Mouse (Mus musculus) megakaryocyte progenitor cell, adult 5-6 weeks (primary cell): ENCODE measurements at regions not wholly inside any gene's neighbourhood (a gene's known extent, or its start where the extent isn't known, plus 50 kb on each side); places are given as distances from the start of the nearest gene placed in this dataset.

Experiments used
- ATAC-seq: replicated peaks from 2 replicates; pipeline ENCODE4 v1.8.0; 2016; ENCODE audit warnings: mild to moderate bottlenecking, moderate TSS enrichment, inconsistent platforms; ENCODE audit not compliant: poor library complexity

DNA sequence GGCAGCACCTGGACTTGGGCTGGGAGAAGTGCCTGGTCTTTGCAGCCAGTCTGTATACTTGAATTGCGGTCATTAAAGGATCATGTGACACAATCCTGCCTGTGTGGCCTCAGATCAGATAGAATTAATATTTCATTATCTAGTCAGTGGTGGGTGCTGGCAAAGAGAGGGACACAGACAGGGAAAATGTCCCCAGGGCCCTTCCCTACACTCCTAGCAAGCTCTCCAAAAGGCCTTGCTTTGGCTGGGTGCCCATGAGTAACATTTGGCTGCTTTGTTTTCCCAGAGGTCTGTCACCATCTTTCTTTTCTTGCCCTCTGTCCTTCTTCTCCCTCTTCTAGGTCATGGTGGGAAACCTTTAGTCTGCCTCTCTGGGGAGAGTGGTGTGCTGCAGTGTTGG is 260.3 kb downstream of the Bcl11a start:
- ATAC-seq, result no peak

DNA sequence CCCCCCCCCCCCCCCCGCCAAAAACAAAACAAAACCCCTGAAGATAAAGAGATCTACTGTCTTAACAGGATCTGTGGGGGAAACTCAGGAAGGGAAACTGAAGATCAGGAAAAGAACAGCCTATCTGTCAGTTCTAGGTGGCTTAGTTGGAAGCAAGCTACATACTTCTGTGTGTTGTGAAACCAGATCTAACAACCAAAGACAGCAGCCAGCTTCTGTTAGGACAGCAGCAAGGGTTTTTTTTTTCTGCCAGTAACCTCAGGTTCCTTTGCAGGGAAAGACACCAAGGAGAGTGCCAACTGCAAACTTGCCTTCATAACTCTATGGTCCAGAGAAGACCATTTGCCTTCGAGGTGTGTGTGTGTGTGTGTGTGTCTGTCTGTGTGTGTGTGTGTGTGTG is 261.2 kb downstream of the Bcl11a start:
- ATAC-seq, result peak; percentile 56

DNA sequence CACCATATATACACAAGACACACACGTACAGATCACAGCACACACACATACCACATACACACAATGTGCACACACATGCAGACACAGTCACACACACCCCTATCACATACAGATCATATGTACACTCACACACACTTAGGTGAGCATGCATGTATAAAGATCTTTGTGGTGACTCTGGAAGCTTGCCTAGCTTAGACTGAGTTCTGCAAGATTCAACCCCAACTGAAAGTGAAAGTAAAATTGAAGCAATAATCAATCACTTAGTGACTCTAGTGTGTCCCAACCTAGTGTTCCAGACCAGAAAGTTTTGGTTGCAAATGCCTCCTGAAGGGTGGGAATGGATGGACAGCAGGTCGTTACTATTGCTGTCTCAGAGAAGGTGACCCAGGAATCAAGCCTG is 262.8 kb downstream of the Bcl11a start:
- peak; percentile 52 for ATAC-seq

DNA sequence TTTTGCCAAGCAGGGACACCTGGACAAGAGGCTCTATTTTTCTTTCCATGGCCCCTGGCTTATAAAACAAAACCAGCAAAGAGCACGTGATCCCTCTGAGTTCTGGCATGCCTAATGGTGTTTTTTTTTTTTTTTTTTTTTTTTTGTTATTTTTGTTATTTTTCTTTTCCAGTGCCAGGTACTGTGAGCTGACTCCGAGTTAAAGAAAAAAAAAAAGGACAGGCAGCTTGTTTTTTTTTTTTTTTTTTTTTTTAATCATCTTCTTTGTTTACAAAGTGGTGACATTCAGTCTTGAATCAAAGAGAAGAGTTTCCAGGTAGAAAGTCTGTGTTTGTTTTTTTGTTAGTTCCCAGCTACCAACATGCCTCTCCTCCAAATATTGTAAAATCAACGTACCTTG is 263.8 kb downstream of the Bcl11a start:
- no peak for ATAC-seq

DNA sequence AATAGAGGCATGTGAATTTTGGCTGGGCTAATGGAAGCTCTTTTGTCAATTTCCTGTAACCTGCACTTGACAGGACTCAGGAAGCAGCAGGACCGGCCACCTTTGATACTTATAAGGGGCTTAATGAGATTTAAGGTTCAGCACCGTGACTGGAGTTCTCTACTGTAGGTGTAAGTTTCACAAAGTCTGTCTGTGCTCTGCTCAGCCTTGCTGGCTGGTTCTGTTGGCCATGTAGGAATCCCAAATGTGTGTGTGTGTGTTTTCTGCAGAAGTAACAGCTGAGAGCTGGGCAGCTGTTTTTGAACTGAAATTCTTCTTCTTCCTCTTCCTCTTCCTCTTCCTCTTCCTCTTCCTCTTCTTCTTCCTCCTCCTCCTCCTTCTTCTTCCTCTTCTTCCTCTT is 264.3 kb downstream of the Bcl11a start:
- no peak for ATAC-seq

DNA sequence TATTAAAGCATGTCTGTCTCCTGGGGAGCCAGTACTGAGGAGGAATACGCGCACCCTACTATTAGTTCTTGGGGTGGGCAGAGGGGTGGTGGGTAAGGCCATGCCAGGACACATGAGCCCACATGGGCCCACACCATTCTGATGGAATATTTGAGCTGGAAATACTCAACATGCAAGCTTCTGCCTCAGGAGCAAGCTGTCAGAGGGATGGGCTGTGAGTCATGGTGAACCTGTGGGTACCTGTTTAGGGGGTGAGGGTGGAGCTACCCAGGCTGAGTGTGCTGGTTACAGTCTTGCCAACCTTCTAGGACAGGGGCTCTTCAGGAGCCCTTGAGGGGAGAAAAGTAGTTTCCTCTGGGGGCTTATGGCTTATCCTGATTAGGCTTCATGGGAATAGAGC is 264.9 kb downstream of the Bcl11a start:
- no peak for ATAC-seq

DNA sequence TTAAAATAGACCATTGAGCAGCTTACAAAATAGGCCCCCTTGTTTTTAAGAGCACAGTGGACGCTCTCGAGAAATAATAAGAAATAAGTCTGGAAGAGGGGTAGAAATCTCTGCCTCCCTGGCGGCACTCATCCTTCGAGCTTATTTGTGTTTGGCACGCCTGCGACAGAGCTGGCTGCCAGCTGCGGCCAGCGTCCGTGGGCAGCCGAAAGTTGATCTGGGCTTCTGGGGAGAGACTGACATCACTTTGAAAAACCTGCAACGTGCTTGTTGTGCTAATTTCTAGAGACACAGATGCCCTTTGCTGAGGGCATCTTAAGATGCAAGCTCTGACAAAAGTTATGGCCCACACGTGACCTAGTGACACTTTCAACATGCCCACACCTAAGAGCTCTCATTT is 269.4 kb downstream of the Bcl11a start:
- no peak for ATAC-seq

DNA sequence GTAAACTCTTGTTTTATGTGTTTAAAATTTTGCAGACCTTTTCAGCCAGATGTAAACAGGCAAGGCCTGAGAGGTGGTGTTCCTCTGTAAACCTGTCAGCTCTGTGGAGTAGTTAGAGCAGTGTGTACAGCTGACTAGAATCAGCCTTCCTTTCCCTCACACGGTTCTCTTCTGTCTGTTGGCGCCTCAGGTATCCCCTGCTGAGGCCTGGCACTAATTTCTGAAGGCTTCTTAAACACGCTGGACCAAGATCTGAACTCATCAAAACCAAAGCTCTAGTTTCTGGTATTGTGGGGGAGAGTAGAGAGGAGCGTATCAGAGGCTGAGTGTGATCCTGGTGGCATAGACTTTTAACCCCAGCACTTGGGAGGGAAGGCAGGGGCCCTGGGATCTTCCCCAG is 270.9 kb downstream of the Bcl11a start:
- ATAC-seq, result no peak

DNA sequence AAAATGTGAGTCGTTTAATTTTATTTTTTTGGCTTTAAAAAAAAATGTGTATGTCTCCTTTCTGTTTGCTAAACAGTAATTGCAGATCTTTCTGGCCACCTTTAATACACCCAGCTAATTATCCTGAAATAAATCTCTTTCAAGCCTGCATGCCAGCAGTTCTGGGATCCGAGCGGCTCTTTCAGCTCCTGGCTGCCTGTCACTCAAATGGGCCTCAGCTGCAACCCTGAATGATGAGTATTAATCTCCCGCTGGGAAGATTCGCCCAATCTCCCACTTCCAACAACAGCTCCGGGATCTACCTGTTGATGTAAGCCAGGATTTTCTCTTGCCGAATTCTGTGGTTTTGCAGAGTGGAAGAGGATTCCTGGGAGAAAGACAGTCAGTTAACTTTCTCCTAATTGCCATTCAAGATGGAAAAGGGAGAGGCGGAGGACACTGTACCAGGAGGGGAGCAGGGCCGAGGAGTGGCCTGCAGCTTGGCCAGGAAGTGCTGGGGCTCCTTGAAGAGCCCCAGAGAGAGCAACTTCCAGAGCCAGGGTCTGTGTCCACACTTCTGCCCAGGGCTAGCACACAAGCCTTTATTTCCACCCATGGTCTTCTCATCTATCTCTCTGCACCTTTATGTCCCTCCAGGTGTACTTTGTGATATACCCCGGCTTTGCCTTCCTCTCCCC is 272.2 kb downstream of the Bcl11a start:
- ATAC-seq, result no peak

DNA sequence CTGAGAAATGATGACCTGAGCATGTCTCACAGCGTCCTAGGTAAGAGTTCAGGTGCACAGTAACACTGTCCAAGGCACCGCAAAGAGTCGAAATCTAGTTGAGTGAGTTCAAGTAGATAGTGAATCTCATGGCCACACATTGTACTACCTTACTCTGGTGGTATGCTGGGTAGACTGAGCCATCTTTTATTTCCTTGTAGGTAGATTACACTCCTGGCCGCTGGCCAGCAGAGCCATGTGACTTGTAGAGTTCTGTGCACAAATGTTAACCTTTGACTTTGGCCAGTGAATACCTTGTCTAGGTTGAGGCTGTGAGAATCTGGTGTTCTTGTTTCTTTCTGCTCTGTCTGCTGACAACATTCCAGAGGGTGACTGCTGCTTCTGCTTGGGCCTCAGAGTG is 273.0 kb downstream of the Bcl11a start:
- ATAC-seq, result no peak

DNA sequence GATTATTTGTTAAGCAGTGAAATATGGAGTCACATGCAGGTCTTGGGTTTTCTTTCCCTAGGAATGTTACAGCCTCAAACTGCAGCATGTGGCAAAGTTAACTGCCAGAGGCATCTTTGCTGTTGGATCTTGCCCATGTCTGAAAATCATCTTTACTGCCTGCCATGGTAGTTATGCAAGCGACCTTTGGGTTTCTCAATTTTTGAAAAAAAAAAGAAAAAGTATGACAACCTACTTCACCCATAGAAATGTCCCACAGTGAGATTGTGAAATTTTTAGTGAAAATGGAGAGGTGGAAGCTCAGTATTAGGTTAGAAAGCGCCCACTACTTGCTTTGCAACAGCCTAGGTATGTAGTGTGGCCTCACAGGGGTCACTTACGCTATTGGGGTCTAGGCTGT is 274.2 kb downstream of the Bcl11a start:
- peak; percentile 79 for ATAC-seq

DNA sequence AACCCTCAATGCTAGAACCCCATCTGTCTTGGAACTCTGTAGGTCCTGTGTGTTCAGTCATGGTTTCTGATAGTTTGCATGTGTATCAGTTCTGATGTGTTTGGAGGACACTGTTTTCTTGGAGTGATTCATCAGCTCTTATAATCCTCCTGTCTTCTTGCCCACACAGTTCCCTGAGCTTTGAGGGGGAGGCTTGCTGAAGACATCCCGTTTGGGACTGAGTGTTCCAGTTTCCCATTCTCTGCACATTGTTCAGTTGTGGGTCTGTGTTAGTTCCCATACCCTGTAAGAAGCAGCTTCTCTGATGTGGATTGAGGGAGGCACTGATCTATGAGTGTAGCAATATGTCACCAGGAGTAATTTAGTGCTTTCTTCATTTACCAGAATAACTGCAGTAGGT is 275.2 kb downstream of the Bcl11a start:
- no peak for ATAC-seq

DNA sequence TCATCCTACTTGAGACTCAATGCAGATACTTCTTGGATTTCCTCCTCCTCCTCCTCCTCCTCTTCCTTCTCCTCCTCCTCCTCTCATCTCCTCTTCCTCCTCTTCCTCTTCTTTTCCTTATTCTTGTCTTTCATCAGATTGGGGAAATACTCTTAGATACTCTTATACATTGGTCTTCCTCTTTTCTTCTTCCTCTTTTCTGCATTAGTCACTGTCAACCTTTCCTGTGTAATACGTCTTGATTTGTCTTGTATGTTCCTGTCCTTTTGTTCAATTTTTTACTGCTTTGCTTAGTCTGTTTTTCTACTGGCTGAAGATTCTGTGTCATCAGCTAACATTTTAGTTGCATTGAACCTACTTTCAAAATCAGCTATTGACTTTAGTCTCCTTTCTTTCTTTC is 279.5 kb downstream of the Bcl11a start:
- ATAC-seq, result peak; percentile 89

DNA sequence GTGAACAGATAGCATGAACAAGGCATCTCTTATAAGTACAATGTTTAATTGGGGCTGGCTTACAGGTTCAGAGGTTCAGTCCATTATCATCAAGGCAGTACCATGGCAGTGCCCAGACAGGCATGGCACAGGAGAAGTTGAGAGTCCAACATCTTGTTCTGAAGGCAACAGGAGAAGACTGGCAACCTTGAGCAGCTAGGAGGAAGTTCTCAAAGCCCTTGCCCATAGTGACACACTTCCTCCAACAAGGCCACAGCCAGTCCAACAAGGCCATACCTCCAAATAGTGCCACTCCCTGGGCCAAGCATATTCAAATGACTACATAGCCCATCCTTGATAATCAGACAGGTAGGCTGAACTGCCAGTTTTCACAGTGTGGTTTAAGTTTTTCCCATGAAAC is 281.2 kb downstream of the Bcl11a start:
- peak; percentile 48 for ATAC-seq

DNA sequence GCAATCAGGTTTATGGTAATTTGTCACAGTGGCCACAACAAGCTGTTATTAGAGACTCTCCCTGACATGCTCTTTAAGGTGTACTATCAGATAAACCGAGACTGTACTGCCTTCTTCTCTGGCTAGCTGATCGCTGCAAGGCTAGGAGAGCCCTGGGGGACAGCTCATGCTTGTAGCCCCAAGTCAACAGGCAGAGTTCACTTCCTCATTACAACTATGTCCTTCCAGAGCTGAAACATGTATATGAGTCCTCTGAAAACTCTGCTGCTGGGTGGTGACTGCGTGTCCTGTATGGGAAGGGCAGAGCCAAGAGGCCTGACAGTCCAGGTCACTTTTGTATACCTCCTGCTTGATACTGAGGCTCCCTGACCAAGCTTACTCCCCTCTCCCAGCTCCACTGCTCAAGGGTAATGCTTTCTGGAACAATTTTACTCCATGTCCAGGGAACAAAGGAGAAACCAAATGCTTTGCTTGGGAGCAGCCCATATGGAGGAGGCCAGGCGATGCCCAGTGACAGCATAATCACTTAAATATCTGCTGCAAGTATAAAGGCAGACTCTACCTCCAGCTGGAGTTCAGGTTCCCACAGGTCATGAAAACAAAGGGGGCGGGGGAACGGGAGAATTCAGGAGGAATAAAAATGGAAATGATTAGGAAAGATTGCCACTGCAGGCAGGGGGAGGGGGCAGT is 284.3 kb downstream of the Bcl11a start:
- peak; percentile 49 for ATAC-seq

DNA sequence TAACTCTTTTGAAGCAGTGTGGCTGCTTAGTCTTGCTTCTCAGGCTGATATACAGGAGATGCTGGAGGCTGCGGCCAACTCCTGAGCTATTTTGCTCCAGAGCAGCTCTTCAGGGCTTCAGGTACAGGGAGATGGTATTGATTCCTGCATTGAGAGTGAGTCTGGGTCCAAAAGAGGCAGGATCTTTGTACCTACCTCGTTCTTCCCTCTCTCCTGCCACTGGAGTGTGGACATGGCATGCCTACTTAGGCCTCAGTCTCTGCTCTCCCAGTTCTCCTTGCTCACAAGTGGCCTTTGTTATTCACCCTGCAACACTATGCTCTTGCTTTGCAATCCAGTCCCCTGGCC is 284.8 kb downstream of the Bcl11a start:
- no peak for ATAC-seq

DNA sequence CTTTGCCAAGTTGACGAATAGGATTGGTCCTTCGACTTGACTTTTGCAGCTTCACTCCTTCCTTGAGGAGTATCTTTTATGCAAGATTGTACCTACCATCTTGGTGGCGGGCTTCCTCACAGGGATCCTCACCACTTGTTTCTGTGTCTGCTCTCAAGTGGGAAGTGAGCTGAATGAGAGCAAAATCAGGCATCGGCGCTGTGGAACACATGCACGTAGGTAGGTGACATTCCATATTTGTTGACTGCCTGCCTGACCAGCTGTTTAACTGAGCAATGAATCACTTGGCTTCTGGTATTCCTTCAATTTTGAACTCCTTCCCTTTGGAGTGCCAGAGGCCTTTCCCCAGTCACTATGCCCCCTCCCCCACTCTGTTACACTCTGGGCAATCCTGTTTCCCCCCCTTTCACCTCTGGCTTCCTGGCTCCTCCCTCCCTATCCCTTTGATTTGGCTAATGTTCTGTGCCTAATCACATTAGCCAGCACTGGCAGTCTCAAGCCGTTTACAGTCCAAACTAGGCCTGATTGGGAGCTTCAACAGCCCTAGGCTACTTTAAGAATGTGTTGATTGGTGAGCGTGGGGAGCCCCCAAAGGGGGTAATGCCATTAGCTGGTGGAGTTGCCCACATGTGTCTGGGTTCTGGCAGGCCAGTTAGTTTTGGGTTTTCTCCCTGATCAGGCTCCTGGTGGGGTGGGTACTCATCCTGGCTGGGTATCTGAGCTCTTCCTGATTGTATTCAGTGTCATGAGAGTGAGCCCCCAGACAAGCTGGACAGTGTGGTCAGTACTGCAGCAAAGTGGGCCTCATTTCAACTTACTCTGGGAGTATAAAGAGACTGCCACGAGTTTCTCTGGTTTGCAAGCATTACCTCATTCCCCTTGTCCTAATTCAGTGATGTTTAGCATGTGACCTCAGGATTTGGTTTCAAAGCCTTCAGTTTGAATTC is 285.8 kb downstream of the Bcl11a start:
- no peak for ATAC-seq

DNA sequence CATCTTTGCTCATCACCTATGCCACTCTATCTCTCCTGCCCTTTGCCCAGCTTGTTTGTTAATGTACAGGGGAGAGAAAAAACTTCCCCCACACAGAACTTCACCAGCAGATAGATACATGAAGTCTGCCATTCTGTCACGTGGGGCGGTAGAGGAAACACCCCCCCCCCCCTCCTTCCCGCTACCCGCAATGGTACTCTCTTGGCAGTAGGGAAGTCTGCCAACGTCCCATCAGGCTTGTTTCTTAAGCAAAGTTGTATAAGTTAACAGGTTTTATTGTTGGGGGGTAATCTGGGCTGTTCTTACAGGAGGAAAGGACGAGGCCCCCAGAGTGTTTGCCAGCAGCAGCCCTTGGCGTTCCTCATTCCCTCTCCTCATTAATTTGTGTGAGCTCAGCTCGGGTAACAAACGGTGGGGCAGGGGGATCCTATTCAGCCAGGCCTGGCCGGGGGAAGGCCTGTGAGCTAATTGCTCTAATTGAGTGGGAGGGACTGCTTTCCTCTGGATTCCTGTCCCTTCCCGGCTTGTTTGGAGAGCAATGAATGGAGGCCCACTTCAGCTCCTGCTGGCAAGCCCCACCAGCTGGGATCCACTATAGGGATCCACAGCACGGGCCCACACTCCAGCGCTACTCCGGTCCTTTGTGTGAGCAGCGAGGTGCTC is 292.5 kb downstream of the Bcl11a start:
- peak; percentile 58 for ATAC-seq

DNA sequence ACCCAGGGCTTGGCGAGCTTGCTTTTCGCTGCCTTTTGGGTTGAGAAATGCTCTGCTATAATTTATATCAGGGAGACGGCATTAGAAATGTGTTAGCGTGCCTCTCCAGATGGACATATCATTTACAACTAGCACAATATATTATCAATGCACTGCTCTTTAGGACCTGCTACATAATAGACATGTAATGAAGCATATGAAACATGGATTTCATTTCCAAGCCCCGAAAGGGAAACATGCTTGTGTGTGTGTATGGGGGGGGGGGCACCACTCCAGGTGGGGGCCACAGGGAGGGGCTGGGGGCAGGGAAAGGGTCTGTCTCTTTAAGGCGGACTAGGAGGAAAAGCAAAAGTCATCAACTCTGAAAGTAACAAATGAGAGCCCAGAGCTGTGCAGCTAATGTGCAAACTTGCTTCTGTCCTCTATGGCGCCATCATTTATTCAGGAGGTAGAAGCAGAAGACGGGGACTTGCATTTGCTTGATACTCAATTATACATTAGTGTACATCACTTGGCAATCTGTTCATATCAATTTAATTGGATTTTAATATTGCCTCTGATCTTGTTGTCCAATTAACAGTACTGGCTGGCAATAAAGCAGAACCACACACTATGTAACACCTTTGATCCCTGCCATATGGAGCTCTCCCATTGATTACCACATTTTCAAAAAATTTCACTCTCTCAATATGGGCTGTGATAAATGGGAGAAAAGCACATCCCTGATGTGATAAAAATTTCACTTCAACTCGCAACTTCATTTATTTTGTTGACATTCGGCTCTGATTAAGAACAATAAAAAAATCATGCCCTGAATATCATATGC is 293.2 kb downstream of the Bcl11a start:
- no peak for ATAC-seq

DNA sequence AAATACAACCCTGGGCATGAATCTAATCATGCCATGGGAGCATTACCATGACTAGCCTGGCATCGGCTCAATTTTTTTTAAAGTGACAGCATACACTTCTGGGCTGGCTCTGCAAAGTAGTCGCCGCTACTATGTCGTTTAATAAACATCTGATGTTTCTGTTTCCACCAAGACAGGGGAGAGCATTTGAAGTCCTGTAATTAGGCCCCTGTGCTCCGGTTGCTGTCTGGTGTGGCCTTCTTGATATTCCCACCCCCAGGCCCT is 293.8 kb downstream of the Bcl11a start:
- ATAC-seq, result no peak

DNA sequence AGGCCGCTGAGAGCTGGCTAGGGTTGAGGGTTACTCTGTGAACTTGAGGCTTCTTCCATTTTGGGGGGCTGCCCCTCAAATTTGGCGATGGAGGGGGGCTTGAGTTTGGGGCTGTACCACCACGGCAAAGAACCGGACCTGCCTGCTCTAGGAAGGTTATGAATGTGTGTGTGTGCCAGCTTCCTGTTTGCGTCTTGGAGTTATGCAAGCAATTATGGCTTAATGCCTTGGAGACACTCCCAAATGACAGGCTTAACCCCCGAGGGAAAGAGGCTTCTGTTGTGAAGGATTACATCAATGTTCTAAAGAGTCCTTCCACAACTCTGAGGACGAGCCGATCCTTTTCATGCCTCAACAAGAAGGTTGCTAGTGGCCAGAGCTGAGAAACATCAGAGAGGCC is 294.1 kb downstream of the Bcl11a start:
- ATAC-seq, result peak; percentile 90
